Mouse (Mus musculus) neural tube, embryonic 11.5 days (tissue): Measurements from ENCODE around the gene Meox2. TPM values are rescaled to one million over a fixed set of nuclear protein-coding genes. Genes with fewer than 3 reads are reported as not detected.
A peak's percentile ranks its signal among the peaks of the same experiment; 100 is the strongest.

ENCODE experiments used
- ATAC-seq: fragments of 200-750 bp; cut with Nextera tagmentation; 2 replicates; pipeline ENCODE4 v1.8.0; 2017; ENCODE audit warnings: moderate number of reproducible peaks, mild to moderate bottlenecking, moderate TSS enrichment, moderate library complexity; ENCODE audit not compliant: insufficient read depth, low FRiP score, low TSS enrichment
- DNase-seq: peaks from one replicate; pipeline ENCODE4 v3.0.0-alpha.2; 2015; ENCODE audit warnings: low spot score
- H3K27ac ChIP-seq: fragments of 300-500 bp; sonication (generic); 2 replicates; pipeline ENCODE4 v1.5.1; 2014; ENCODE audit warnings: low read depth, mild to moderate bottlenecking, low read length
- H3K27me3 ChIP-seq: fragments of 300-500 bp; sonication (generic); 2 replicates; pipeline ENCODE4 v1.6.1; 2014; ENCODE audit warnings: mild to moderate bottlenecking, low read length, mixed read lengths; ENCODE audit not compliant: control insufficient read depth, insufficient read depth
- H3K36me3 ChIP-seq: fragments of 300-500 bp; sonication (generic); 2 replicates; pipeline ENCODE4 v1.6.1; 2014; ENCODE audit warnings: mild to moderate bottlenecking, low read length, moderate library complexity, mixed read lengths; ENCODE audit not compliant: control insufficient read depth, insufficient read depth
- H3K4me1 ChIP-seq: fragments of 300-500 bp; sonication (generic); 2 replicates; pipeline ENCODE4 v1.6.1; 2014; ENCODE audit warnings: low read length, mixed read lengths; ENCODE audit not compliant: control insufficient read depth, insufficient read depth
- H3K4me2 ChIP-seq: fragments of 300-500 bp; sonication (generic); 2 replicates; pipeline ENCODE4 v1.6.1; 2014; ENCODE audit warnings: low read depth, mild to moderate bottlenecking, moderate library complexity
- H3K4me3 ChIP-seq: fragments of 300-500 bp; sonication (generic); 2 replicates; pipeline ENCODE4 v1.5.1; 2014; ENCODE audit warnings: low read depth, low read length
- H3K9ac ChIP-seq: fragments of 300-500 bp; sonication (generic); 2 replicates; pipeline ENCODE4 v1.6.1; 2014; ENCODE audit warnings: mild to moderate bottlenecking, low read length
- H3K9me3 ChIP-seq: fragments of 300-500 bp; sonication (generic); 2 replicates; pipeline ENCODE4 v1.6.1; 2016; ENCODE audit warnings: low read length; ENCODE audit not compliant: control insufficient read depth
- WGBS: fragments of 180-500 bp; shearing (Covaris S2); extraction: QIAGEN DNeasy Blood & Tissue Kit; methylation state at CpG from one replicate; pipeline ENCODE4 v1.1.7; 2014; 5-methylcytosine and 5-hydroxymethylcytosine counted together
- polyA plus RNA-seq: library from polyadenylated mRNA; unstranded; fragments of >200 nt; fragmentation: Nextera tagmentation; extraction: Ambion mirVana; gene quantifications from 2 replicates; pipeline ENCODE4 v1.2.1, GENCODE M21; 2014

The Meox2 gene
- polyA plus RNA-seq, 1 experiment from 2014 or later: 10.9 TPM

DNA sequence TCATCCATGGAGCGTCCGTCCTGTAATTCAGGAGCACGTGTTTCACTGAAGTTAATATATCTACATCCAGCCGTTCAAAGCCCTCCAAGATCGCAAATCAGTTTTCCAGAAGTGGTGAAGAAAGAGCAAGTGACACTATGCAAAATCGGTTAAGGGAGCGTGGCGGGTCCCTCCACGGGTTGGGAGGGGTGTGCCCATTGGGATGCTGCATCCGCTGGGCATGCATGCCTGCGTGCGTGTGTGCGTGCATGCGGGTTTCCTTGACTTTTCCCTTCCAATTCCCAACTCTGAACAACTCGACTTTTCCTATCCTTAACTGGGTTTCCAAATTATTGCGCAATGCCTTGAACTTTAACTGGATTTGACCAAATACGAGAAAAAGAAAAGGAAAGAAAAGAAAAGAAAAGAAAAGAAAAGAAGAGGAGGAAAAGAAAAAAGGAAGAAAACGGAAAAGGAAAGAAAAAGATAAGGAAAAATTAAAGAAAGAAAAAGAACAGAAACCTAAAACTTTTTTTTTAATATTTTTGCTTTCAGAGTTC lies 1.2 kb downstream of the Meox2 start:
- peak overlapping the region; percentile 53 for H3K4me3 ChIP-seq
- H3K27me3 ChIP-seq: peaks cover 35% of the 10 kb centered on the region
- no peak overlapping the region for H3K27ac ChIP-seq
- 4% methylated on average over 18 of the region's 18 CpGs for WGBS
- H3K4me2 ChIP-seq: peak overlapping the region; percentile 72
- peak; percentile 77 for DNase-seq
- H3K9ac ChIP-seq: peak overlapping the region; percentile 36
- no peaks in the 10 kb centered on the region for H3K36me3 ChIP-seq
- H3K9me3 ChIP-seq: no peaks in the 10 kb centered on the region
- peaks cover 4% of the 10 kb centered on the region; the same call in 1 of the 2 replicates for H3K4me1 ChIP-seq
- ATAC-seq: peak; percentile 88

- Histone ChIP-seq H3K27me3 (peaks cover 35% of the 10 kb centered on the region), H3K4me3 (no peak overlapping the region), H3K4me2 (no peak overlapping the region), H3K9me3 (no peaks in the 10 kb centered on the region), H3K4me1 (peaks cover 4% of the 10 kb centered on the region; the same call in 1 of the 2 replicates), H3K27ac (no peak overlapping the region), H3K9ac (no peak overlapping the region), H3K36me3 (no peaks in the 10 kb centered on the region)
- 54% methylated on average over 9 of the region's 9 CpGs for WGBS
- DNase-seq: no peak
- no peak for ATAC-seq
Measured at GRCm38 (mm10) chr12:37110977-37111376, 2.6 kb downstream of the Meox2 start.

- 54% methylated on average over 5 of the region's 5 CpGs for WGBS
- no peak overlapping the region for H3K9ac ChIP-seq
- no peak for ATAC-seq
Measured at GRCm38 (mm10) chr12:37119246-37119645, 10.9 kb downstream of the Meox2 start.

GRCm38 (mm10) chr12:37123763-37124162 lies 15.4 kb downstream of the Meox2 start:
- DNase-seq: no peak
- no peak for ATAC-seq
- Histone ChIP-seq H3K36me3 (no peaks in the 10 kb centered on the region), H3K4me3 (no peak overlapping the region), H3K9ac (no peak overlapping the region), H3K27ac (no peak overlapping the region), H3K9me3 (no peaks in the 10 kb centered on the region), H3K4me2 (no peak overlapping the region), H3K27me3 (no peaks in the 10 kb centered on the region), H3K4me1 (no peaks in the 10 kb centered on the region)
- 91% methylated on average over 2 of the region's 2 CpGs for WGBS

More at GRCm38 (mm10) chr12:37119246-37119645, 10.9 kb downstream of the Meox2 start:
- Histone ChIP-seq H3K36me3 (no peaks in the 10 kb centered on the region), H3K4me2 (no peak overlapping the region), H3K27me3 (no peaks in the 10 kb centered on the region), H3K4me1 (no peaks in the 10 kb centered on the region), H3K27ac (no peak overlapping the region), H3K4me3 (no peak overlapping the region), H3K9me3 (no peaks in the 10 kb centered on the region)
- DNase-seq: no peak

- WGBS: 41% methylated on average over 3 of the region's 3 CpGs
Measured at GRCm38 (mm10) chr12:37142080-37142703, 33.9 kb downstream of the Meox2 start.

GRCm38 (mm10) chr12:37143879-37144278 lies 35.5 kb downstream of the Meox2 start:
- no peak overlapping the region for H3K27ac ChIP-seq
- H3K4me2 ChIP-seq: no peak overlapping the region
- H3K9ac ChIP-seq: no peak overlapping the region
- WGBS: 94% methylated on average over 1 of the region's 1 CpGs
- no peaks in the 10 kb centered on the region for H3K4me1 ChIP-seq
- H3K36me3 ChIP-seq: no peaks in the 10 kb centered on the region
- no peak overlapping the region for H3K4me3 ChIP-seq
- ATAC-seq: no peak
- H3K27me3 ChIP-seq: no peaks in the 10 kb centered on the region
- DNase-seq: no peak
- H3K9me3 ChIP-seq: no peaks in the 10 kb centered on the region

More at GRCm38 (mm10) chr12:37142080-37142703, 33.9 kb downstream of the Meox2 start:
- DNase-seq: no peak
- H3K27ac ChIP-seq: no peak overlapping the region
- H3K9ac ChIP-seq: no peak overlapping the region
- no peaks in the 10 kb centered on the region for H3K4me1 ChIP-seq
- H3K4me2 ChIP-seq: no peak overlapping the region
- H3K27me3 ChIP-seq: no peaks in the 10 kb centered on the region
- no peaks in the 10 kb centered on the region for H3K9me3 ChIP-seq
- ATAC-seq: no peak
- H3K36me3 ChIP-seq: no peaks in the 10 kb centered on the region
- H3K4me3 ChIP-seq: no peak overlapping the region

DNA sequence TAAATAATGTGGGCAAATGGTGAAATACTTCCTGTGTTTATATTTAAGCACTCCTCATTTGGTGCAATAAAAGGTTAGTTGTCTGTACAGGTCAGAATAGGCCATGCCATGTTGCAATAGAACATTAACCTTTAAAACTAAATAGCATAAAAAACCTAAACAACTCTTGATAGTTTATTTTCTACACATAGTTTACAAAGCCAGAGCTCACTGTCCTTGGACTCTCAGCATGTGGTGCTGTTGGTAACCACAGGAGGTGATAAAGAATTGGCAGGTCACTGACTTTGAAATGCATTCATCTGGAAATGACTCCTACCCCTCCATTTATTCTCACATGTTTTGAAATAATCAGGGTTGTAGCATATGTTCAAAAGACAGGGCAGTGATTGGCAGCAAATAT lies 59.4 kb downstream of the Meox2 start:
- no peak for ATAC-seq

GRCm38 (mm10) chr12:37173324-37173723 lies 65.0 kb downstream of the Meox2 start:
- Histone ChIP-seq H3K27me3 (no peaks in the 10 kb centered on the region), H3K4me2 (no peak overlapping the region), H3K9me3 (no peaks in the 10 kb centered on the region), H3K36me3 (no peaks in the 10 kb centered on the region), H3K4me3 (no peak overlapping the region), H3K4me1 (no peaks in the 10 kb centered on the region), H3K27ac (no peak overlapping the region), H3K9ac (no peak overlapping the region)
- DNase-seq (no peak), ATAC-seq (no peak)
- WGBS: 95% methylated on average over 3 of the region's 3 CpGs

More for the DNA sequence above, 59.4 kb downstream of the Meox2 start:
- Histone ChIP-seq H3K4me3 (no peak overlapping the region), H3K4me2 (no peak overlapping the region), H3K4me1 (no peaks in the 10 kb centered on the region), H3K27ac (no peak overlapping the region), H3K9ac (no peak overlapping the region), H3K36me3 (no peaks in the 10 kb centered on the region), H3K9me3 (no peaks in the 10 kb centered on the region), H3K27me3 (no peaks in the 10 kb centered on the region)
- DNase-seq: no peak

GRCm38 (mm10) chr12:37183689-37184088 lies 75.3 kb downstream of the Meox2 start:
- Histone ChIP-seq H3K36me3 (no peaks in the 10 kb centered on the region), H3K4me2 (no peak overlapping the region), H3K4me1 (no peaks in the 10 kb centered on the region), H3K4me3 (no peak overlapping the region), H3K27me3 (no peaks in the 10 kb centered on the region), H3K27ac (no peak overlapping the region), H3K9ac (no peak overlapping the region), H3K9me3 (no peaks in the 10 kb centered on the region)
- DNase-seq: no peak
- no peak for ATAC-seq
